Mouse (Mus musculus): ENCODE measurements around the gene Nxf1.

Gene Nxf1

GRCm38 (mm10) chr19:8818801-8819595 lies 62.1 kb downstream of the Nxf1 start, which contains the start of gene Ttc9c:
Ttc9c (minus strand) TSS chr19:8819333.
- DNase-seq (ENCODE audit: low read depth, low spot score), result peak; percentile 100

DNA sequence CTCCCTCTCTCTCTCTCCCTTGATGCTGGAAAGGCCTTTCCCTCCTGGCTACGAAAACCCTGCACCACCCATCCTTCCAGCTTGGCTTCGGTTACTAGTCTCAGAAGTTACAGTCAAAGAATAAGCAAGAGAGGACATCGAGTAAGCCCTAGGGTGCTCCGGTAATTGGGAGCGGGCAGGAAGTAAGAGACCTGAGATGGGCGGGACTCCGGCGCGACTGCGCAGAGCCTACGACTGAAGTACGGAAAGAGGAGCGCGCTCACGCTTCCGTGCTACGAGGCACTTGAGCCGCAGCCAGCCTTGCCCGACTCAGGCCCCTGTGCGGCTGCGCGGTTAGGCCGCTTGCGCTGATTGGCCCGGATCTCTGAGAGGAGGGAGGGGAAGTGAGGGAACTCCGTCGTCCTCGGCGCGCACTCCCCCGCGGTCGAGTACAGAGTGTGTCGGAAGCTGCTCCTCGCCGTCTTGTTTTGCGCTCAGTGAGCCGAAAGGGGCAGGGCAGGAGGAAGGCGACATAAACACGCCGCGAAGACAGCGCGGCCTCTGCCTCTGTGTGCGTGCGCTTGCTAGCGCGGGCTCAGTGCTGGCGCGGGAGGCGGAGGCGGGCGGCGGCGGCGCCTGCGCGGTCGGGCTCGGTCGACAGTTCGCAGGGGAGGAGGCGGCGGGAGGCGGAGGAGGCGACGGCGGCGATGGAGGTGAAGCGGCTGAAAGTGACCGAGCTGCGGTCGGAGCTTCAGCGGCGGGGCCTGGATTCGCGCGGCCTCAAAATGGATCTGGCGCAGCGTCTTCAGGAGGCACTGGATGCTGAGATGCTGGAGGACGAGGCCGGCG lies 62.9 kb downstream of the Nxf1 start, which contains the start of gene Hnrnpul2:
Gene Hnrnpul2, plus strand, starts transcription at position 415 of the 828 bp plus-strand sequence.
- peak; percentile 99 for DNase-seq (ENCODE audit: low read depth, low spot score)
